Mouse (Mus musculus) brain, adult 2 months (tissue): ENCODE data around the gene Lpin2.

Source experiments
- DNase-seq: peaks from one replicate; pipeline ENCODE4 v3.0.0; 2011; ENCODE audit warnings: low read depth, low spot score

The Lpin2 gene

GRCm38 (mm10) chr17:71171161-71171560 lies 11.2 kb upstream of the Lpin2 start:
- DNase-seq, result no peak

- DNase-seq, result no peak
Observed at GRCm38 (mm10) chr17:71177336-71177735, 5.0 kb upstream of the Lpin2 start.

DNA sequence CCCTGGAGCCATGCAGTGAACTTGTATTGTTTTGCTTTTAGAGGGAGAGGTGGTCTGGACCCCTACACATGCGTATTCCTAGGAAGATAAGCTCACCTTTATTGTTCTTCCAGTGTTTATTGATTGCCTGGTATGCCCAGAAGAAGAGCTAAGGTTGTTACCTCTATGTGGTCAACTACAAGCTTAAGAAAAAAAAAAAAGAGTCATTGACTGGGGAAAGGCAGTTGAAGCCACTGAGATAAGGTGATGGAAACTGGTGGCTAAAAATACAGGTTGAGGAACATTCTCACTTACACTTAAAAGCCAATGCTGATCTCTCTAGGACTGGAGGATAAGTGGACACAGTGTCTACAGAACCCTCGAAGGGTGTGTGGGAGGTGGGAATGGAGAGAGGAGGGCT lies 4.4 kb upstream of the Lpin2 start:
- DNase-seq, result no peak

DNA sequence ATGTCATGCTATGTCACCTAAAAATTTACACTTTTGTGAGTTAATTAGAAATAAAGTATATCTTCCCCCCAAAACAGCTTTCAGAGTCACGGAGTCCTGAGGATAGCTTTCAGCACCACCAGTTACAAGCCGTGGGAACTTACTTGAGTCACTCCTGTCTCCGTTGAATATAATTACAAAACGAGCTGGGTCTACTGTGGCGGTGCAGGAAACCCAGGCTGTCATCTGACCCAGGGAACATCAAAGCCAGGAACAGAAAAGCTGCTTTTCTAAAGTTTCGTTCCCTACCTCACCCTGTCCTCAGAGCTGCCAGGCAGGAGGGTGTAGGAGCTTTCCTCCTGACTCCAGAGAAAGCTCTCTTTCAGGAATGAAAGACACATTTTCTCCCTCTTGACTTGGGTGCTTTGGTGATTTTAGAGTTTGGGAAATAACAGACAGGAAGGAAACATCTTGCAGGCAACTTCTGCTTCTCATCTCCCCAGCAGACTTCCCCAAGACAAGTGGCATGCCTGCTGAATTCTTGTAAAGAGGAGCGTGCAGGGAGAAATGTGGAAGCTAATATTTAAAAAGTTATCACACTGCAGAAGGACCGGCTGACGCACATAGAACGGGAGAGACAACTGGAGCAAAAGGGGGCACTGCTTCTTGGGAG lies 3.7 kb upstream of the Lpin2 start:
- no peak for DNase-seq

DNA sequence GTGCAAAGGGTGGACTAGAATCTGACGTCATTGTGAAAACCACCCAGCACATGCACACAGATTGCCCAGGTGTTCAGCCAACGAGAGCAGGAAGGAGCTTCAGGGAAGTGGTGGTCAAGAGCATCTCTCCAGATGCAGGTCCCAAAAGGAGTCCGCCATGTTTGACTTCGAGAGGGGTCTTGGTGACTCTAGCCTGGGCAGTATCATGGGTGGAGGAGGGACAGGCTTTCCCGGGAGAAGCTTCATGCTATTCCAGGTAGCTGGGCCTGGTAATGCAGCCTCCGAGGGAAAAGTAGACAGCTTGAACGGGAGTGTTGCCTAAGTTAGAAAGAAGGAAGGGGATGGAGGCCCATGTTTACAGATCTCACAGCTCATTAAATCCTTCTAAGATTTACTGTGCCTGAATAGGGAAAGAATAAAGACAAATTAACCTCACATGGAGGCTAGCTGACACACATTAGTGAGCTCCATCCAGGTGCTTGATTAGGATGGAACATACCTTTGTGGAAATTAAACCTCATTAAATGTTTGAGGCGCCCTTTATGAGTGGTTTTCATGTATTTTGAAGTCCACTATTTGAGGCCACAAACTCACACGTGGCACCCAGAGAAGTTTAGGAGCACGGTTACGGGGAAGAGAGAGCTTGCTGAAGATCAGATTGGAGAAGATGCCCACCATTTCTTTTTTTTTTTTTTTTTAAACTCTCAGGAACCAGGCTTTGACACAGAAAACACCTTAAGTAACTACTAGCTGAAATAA lies 2.6 kb upstream of the Lpin2 start:
- DNase-seq, result no peak

DNA sequence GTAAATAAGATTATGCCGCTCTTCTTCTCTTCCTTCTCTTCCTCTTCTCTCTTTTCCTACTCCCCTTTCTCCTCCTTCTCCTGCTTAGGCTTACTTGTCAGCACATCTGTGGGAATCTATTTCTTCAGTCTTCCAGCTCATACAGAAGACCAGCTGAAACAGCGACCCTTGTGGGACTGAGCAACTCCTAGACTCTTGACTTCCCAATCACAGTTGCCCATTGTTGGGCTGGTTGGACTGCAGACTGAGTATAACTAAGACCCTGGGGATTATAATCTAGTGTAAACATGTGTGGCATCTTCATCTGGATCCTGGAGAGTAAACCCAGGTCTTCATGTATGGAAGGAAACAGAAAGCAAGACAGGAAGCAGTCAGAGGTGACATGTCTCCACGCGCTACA lies 1.8 kb upstream of the Lpin2 start:
- DNase-seq, result no peak

- peak; percentile 90 for DNase-seq
Observed at GRCm38 (mm10) chr17:71182871-71183656, 704 bp downstream of the Lpin2 start.

- DNase-seq, result peak; percentile 46
Observed at GRCm38 (mm10) chr17:71183657-71184261, 1.4 kb downstream of the Lpin2 start.

DNA sequence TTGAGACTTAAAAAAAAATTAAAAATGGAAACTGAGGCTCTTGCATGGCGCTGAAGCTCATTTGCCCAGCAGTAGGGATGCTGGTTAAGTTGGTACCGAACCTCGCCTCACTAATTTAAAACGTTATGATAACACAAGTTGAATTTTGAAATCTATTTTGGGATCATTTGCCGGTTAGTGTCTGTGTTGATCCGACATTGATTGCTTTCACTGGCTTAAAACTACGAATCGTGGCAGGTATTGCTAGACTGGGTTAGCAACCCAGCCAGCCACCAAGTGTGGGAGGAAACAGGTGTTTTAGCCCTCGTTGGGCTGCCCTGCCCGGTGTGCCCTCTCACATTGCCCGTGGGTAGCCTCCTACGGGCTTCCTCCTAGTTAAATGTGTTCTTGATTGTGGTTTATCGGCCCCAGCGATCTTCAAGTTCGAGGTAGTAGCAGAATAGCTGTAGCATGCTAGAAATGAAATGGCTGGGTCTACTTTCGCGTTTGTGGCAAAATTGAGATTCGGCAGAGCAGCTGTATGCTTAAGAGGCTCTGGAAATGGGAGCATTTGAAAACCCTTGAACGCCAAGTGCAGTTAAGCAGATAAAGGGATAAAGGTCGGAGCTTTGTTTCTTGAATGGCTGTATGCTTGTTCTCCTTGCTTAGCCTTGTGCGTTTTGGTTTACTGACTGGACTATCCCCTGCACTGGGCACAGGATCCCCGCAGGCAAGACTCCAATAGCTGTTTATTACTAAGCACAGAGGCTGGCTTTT lies 2.2 kb downstream of the Lpin2 start:
- DNase-seq, result peak; percentile 43

GRCm38 (mm10) chr17:71185368-71185767 lies 3.0 kb downstream of the Lpin2 start:
- DNase-seq, result no peak

DNA sequence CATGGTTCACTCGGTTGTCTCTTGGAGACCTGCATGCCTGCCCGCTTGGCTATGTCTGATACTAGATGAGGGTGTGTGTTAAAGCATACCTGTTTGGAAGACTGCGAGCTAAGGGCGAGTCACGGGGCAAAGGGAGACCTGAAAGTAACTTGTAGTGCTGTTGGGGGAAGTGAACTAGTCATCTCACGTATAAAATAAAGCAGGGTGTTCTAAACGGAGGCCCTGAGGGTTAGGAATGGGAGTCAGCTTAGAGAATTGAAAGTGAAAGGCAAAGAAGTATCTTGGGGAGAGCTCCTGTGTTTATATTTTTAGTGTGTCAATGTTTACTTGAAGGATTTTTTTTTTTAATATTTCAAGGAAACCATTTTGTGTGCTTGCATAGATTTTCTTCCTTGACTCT lies 8.2 kb downstream of the Lpin2 start:
- no peak for DNase-seq

DNA sequence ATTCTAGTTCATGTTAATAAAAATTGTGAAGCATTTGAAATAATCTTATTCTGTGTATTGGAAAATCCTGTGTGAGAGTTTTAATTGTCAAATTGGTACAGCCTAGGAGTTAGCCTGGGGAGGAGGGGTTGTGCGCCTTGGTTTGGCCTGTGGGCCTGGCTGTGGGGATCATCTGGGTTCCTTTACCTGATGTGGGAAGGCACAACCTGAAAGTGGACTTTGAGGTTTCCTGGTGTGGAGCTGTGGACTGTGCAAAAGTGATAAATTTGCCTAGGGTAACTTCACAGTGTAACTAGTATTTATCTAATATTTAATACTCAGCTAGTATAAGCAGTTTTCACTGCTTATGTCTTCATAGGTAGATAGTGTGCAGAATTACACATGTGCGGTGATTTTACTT lies 8.7 kb downstream of the Lpin2 start:
- DNase-seq, result no peak

DNA sequence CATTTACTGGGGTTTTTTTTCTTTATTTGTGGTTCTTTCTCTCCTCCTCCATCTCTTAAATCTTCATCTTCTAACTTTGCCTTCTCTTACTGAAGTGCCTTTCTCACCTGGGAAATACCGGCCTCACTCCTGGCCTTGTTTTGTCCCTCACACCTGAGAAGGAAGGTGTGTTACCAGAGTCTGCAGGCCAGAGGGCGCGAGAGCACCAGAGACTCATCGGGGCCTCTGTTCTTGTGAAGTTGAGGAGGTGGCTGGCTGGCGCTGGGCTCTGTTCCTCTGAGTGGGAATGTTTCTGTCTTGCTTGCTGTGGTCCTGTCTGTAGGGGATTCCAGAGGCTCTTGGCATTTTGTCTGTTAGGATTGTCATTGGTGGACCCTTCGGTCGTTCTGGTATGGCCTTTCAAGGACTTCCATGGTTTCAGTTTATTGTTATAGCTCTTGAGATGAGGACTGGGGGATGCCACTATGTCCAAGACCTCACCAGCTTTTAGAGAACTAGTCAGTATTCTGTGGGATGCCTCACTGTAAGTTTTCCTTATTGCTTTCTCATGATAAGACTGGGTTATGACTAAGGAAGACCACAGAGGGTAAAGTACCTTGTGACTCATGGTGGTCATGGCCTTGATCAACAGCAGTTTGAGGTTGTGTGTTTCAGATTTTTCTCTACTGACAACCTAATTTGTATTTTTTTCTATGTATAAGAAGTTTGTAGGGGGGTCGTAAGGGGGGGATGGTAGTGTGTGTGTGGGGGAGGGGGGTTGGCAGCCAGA lies 9.5 kb downstream of the Lpin2 start:
- DNase-seq, result no peak

DNA sequence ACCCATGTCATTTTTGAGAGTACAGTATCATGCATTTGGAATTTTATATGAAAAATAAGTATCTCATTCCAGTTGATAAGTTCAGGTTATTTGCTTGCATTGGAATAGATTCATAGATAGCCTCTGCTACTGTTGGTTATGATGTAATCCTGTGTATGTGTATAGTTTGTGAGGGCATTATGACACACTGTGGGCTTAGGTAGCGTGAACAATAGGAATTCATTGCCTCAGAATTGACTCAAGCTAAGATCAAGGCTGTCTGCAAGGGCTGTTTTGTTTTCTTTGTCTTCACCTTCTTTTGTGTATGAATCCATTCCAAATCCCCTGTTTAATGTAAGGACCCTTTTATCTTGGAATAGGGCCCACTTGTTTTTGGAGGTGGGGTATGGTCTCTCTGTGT lies 10.7 kb downstream of the Lpin2 start:
- DNase-seq, result no peak

- no peak for DNase-seq
Observed at GRCm38 (mm10) chr17:71193485-71193884, 11.1 kb downstream of the Lpin2 start.

GRCm38 (mm10) chr17:71194906-71195632 lies 12.7 kb downstream of the Lpin2 start:
- no peak for DNase-seq

GRCm38 (mm10) chr17:71195633-71196391 lies 13.5 kb downstream of the Lpin2 start:
- DNase-seq, result peak; percentile 60

GRCm38 (mm10) chr17:71196415-71196814 lies 14.1 kb downstream of the Lpin2 start:
- no peak for DNase-seq

GRCm38 (mm10) chr17:71199346-71199745 lies 17.0 kb downstream of the Lpin2 start:
- no peak for DNase-seq
